In the genomic region with DNA sequence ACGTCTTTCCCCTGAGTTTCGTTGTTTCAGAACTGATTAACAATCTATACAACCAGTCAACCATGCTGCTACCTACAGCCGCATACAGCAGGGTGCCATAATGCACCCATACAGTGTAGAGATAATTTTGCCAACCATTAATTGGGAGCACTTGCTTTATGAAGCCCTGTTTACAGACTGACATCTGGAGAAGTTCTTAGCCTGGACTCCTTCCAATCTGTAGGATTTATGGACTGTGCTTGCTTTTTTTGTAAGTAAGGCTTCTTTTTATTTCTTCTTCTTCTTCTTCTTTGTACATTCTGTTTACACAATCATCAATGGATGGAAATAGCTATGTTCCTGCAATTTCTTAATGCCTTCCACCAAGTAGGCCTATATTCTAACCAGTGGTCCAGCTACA, we compare ENCODE assay signal across 13 mouse cellular contexts.
"Had no signal": no experiment of that assay in that cellular context is flagged by ENCODE, and none has a peak within 500 bp of the region (broad histone marks: within the 10 kb centered on the region; RNA-seq: fewer than 3 reads in every experiment).

No protein-coding gene starts in this region.

- H3K9me3 ChIP-seq: kidney, embryonic 15.5 days; liver, embryonic 13.5 days had no signal

- ATAC-seq: intestine, postnatal 0 days had no signal

- H3K27me3 ChIP-seq: kidney, embryonic 15.5 days; liver, embryonic 13.5 days had no signal

- H3K27ac ChIP-seq: kidney, embryonic 15.5 days; layer of hippocampus, adult 2 months; liver, embryonic 13.5 days had no signal

- H3K4me3 ChIP-seq: kidney, embryonic 15.5 days; layer of hippocampus, adult 2 months; liver, embryonic 13.5 days had no signal

- H3K4me1 ChIP-seq: kidney, embryonic 15.5 days; liver, embryonic 13.5 days had no signal

- H3K4me2 ChIP-seq: kidney, embryonic 15.5 days; liver, embryonic 13.5 days; midbrain, embryonic 11.5 days had no signal

- H3K36me3 ChIP-seq: kidney, embryonic 15.5 days; liver, embryonic 13.5 days had no signal

- DNase-seq: kidney, adult 8-10 months; kidney, postnatal 14 days; layer of hippocampus, adult 9-11 months; liver, embryonic 13.5 days; lung, adult 2 months; lung, postnatal 36 days; midbrain, embryonic 14.5 days; thymus, adult 18-20 months; thymus, postnatal 36 days had no signal

- H3K9ac ChIP-seq: kidney, embryonic 15.5 days; liver, embryonic 13.5 days had no signal
